Mouse (Mus musculus) left cerebral cortex, postnatal 4 days (tissue): ENCODE data around the gene Vmn2r87. TPM values are rescaled to one million over a fixed set of nuclear protein-coding genes. Genes with fewer than 3 reads are reported as not detected.
"Not testable (repeated sequence)": the region's sequence is repeated elsewhere in the genome, so short reads cannot be mapped to it uniquely, and the experiment has no call there.

Source experiments
- DNase-seq: peaks from one replicate; pipeline ENCODE4 v3.0.0-alpha.2; 2022
- intact Hi-C: fragments of 180-260 bp; cut with DNase I; formaldehyde crosslinking; loops from one replicate; pipeline ENCODE4 v1.15.1; 2025
- total RNA-seq, 2 experiments: library from RNA; stranded (reverse); gene quantifications; 2 replicates each; pipeline ENCODE4 v1.2.3; 2021

The Vmn2r87 gene
- under 1 TPM; 0.32 to 0.66 TPM for total RNA-seq

DNA sequence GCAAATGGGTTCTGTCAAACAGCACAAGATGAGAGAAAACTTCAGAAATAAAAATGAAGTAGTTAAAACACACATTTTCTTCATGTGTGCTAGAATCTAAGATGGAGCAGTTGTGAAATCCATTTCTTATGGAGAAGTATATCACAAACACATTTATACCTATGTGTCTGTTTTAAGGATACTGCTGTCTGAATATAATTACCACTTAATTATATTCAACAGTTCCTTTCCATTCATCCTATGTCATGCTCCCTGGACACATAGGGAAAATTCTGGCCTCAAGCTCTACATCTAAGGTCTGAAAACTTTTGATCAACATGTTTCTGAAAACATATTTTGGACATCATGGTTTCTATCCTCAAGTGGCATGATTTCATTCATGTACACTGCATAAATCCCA, at the start of gene Vmn2r87:
TSS of gene Vmn2r87 (minus strand) at position 101 of the 400 bp plus-strand sequence.
- intact Hi-C loops = no loop called here
- DNase-seq = no peak

DNA sequence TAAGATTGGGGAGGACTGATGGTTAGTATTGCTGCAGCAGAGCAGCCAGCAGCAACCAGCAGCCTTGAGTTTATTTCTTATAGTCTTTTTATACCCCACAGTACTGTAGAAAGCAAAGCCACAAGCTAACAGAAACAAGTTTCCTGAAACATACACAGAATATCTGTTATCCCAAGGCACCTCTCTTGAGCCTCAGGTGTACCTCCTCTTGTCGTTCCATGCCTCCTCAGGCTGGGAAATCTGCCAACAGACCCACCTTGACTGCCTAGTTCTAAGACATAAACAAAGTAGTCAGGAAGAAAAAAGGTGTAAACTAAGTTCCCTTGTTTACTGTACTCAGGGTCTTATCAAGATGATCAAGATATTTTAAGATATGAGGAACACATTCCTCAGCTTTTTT, 47.1 kb upstream of the Vmn2r87 start:
- DNase-seq, intact Hi-C loops: not testable (repeated sequence)

DNA sequence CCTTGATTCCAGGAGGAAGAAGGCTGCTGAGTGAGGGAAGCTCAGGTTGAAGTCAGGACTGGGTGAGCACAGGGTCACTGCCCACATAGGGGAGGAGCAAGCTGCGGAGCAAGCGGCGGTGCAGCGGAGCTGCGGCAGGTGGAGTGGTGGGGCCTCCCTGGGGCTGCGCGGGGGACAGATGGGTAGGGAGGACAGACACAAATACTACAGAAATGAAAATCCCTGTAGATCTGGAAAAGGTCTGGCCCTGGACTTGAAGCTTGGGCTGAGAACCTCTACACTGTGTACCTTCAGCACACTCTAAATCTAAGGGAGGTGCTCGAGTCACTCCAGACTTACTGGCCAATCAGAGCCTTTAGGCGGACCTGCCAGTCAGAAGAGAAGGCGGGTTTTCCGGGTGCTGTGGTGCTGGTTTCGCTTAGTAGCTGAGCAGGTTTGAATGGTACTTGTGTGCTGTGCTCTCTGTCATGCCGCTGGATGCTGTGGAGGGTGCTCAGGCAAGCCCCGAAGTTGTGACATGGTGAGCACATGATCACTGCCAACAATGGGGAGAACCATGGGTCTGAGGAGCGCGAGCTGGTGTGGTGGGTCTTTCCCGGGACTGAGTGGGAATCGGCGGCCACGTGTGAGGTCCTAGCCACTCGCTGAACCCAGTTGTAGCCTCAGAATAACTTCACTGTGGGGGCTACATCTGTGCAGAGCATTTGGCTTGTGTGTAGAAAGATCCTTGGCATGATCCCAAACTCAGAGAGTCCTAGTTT, 44.9 kb upstream of the Vmn2r87 start:
- intact Hi-C loops = not testable (repeated sequence)
- peak; percentile 62 for DNase-seq

DNA sequence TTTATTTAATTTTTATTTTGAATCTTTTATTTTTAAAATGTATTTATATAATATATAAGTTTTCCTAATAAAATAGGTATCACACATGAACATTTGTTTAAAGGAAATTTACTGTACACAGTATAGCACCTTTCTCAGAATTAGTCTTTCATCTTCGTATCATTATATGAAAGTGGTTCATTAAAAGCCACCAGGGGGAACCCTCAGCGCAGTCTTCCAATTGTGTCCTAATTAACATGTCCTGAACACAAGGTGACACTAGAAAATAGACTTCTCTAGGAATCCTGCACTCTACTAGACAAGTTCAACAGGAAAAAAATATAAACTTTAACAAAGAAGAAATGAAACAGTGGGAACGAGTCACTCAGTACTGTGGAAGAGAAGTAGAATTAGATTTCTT, 38.9 kb upstream of the Vmn2r87 start:
- intact Hi-C loops = no loop called here
- DNase-seq = peak; percentile 28

DNA sequence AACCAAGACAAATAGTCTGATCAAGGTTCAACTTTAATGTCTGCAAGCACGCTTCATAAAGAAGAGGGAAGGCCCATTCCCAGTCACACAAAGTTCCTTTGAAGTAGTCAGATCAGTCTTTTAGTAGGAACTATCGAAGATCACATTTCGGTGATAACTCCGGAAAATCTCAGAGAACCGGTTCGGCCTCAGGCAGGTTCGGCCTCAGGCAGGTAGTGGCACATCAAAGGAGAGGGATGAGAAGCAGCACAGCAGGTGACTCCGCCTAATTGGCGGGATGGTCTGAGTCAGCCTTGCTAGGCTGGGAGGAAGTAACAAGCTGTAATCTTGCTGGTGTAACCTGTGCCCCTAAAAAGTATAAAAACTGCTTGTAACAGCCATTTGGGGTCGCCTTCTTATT, 30.7 kb upstream of the Vmn2r87 start:
- intact Hi-C loops = no loop called here
- no peak for DNase-seq

DNA sequence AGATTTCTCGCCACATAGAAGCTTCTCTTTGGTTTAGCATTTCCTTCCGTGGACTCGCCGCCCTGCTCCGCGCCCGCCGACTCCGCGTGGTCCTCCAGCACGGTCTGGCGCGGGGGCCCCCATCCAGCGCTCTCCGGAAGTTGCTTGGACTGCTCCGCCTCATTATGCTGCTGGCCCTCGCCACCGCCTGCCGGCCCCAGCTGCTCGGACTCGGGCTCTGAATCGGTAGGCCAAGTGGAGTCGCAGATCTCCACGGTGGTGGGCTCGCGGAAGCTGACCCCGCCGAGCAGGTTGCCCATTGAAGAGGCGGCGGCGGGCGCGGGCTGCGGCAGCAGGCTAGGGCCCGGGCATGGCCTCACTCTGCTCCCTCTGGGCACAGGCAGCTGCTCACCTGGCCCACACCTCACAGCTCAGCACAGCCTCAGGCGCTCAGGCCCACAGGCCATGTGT, 26.9 kb downstream of the Vmn2r87 start:
- DNase-seq = peak; percentile 67
- intact Hi-C loops = no loop called here

DNA sequence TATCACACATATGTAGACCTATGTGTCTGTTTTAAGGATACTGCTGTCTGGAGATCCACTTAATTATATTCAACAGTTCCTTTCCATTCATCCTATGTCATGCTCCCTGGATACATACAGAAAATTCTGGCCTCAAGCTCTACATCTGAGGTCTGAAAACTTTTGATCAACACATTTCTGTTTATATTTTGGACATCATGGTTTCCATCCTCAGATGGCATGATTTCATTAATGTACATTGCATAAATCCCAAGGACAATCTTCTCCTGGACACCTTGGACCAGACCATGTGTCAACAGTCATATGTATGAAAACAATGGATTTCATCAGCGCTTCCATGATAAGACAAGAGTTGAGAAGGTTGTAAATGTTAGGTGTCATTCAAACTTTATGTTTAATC, 41.2 kb downstream of the Vmn2r87 start, which contains the start of gene Vmn2r86:
TSS of gene Vmn2r86 (minus strand) at position 101 of the 400 bp plus-strand sequence.
- intact Hi-C loops = not testable (repeated sequence)

DNA sequence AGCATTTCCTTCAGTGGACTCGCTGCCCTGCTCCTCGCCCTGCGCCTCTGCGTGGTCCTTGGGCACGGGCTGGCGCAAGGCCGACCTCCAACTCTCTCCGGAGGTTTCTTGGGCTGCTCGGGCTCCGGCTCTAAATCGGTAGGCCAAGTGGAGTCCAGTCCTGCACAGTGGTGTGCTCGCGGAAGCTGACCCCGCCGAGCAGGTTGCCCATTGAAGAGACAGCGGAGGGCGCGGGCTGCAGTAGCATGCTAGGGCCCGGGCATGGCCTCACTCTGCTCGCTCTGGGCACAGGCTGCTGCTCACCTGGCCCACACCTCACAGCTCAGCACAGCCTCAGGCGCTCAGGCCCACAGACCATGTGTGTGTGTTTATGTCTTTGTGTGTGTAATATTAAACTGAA, 52.4 kb downstream of the Vmn2r87 start:
- DNase-seq = peak; percentile 1
- intact Hi-C loops = no loop called here

More for the DNA sequence above, 41.2 kb downstream of the Vmn2r87 start, which contains the start of gene Vmn2r86:
- not testable (repeated sequence) for DNase-seq

DNA sequence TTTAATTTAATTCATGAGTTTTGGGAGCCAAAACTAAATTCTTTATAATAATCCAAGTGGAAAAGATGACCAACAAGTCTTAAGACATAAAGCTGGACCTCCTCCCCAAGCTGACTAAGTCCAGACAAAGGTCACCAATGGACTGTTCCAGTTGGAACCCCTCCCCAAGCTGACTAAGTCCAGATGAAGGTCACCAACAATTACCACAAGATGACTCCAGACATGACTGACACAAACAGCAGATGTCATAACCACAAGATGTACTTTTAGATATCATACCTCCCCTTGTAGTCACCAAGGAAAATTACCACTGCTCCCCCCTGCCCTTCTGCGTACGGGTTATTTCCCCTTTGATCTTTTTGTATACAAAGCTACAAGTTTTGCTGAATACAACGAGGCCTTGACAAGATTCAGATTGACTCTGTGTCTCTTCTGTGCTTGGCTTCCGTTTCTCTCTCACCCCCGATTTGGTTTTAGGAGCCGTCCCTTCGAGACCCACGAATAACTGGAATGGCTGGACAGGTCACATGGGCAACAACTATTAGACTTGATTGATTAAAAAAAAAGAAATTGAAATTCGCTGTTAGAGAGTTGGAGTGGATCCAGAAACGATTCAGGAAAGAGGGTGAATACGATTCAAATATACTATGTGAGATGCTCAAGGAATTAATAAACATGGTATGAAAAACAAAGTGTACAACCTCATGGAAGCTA, 62.9 kb downstream of the Vmn2r87 start:
- DNase-seq, intact Hi-C loops: not testable (repeated sequence)

DNA sequence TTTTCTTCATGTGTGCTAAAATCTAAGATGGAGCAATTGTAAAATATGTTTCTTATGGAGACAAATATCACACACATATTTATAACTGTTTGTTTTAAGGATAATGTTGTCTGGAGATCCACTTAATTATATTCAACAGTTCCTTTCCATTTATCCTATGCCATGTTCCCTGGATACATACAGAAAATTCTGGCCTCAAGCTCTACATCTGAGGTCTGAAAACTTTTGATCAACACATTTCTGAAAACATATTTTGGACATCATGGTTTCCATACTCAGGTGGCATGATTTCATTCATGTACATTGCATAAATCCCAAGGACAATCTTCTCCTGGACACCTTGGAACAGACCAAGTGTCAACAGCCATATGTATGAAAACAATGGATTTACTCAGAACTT, 67.6 kb downstream of the Vmn2r87 start, which contains the start of gene Vmn2r85:
TSS of gene Vmn2r85 (minus strand) at position 101 of the 400 bp plus-strand sequence.
- intact Hi-C loops, DNase-seq: not testable (repeated sequence)

DNA sequence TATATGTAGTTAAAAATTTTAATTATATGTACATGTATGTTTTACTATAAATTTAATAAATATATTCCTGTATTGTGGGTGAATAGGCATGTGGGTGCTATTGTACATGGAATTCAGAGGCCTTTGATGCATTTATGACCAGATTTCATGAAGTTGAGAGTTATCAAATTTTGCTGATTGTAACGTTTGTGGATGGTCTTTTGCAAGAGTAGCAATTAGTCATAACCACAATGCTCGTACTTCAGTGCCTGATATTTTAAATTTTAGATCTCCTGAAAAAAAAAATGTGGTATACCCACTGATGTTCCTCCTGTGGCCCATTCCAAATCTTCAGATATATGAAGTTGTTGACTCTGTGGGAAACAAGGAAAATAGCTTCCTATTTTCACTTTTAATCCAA, 74.8 kb downstream of the Vmn2r87 start:
- intact Hi-C loops, DNase-seq: not testable (repeated sequence)

Other genes with a start within 250 kb of the Vmn2r87 start
- gene Neurod4, start 217.2 kb downstream of the Vmn2r87 start, total RNA-seq = not detected
- 1 to 10 TPM in 1 of 2 experiments, under 1 TPM in 1; 0.56 to 2.6 TPM for gene Tespa1, start 174.5 kb downstream of the Vmn2r87 start, total RNA-seq
- gene Vmn2r84, start 103.1 kb downstream of the Vmn2r87 start, total RNA-seq = under 1 TPM; 0.10 to 0.12 TPM
- gene Vmn2r85, start 67.7 kb downstream of the Vmn2r87 start, total RNA-seq = under 1 TPM; 0.20 to 0.32 TPM
- under 1 TPM; 0.12 TPM for gene Vmn2r86, start 41.3 kb downstream of the Vmn2r87 start, total RNA-seq